Mouse (Mus musculus): ENCODE results near the gene Rbm19.

GRCm38 (mm10) chr5:120155672-120156071 lies 39.4 kb downstream of the Rbm19 start:
- no peak for TF ChIP-seq CTCF (IDR thresholded peaks at IDR 0.05; ENCODE audit: low read depth)
- TF ChIP-seq EP300 (optimal IDR thresholded peaks at IDR 0.05), result no peak

Data from stomach, postnatal 0 days (tissue).